Mouse (Mus musculus): ENCODE results near the gene Nudc. TPM values are rescaled to one million over a fixed set of nuclear protein-coding genes. Genes with fewer than 3 reads are reported as not detected.

The Nudc gene
- polyA plus RNA-seq, 2 experiments = 88.2 to 124 TPM

DNA sequence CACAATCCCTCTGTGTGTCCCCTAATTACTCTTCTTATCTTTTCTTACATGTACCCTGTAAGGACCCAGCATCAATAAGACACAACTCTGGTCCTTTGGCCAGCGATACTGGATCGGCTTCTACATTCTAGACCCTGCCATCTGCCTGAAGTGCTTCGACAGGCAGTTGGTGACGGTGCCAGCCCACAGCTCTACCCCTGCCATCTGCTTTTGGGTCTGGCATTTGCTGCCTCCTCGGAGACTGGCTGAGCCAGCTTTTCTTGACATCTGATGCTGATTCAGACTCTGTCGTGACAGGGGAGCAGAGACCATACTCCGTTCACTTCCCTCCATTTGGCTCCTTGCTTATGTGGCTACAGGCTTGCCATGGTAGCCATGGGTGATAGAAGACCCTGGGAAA, 36.8 kb downstream of the Nudc start:
- Histone ChIP-seq H3K9ac (replicated peaks) (no peak overlapping the region), H3K27me3 (ENCODE audit: control insufficient read depth, insufficient read depth, low read length) (peaks cover 13% of the 10 kb centered on the region), H3K4me1 (replicated peaks; ENCODE audit: control insufficient read depth in 2 of 2, insufficient read depth in 2 of 2, low read length in 1 of 2) (no peaks in the 10 kb centered on the region), H3K36me3 (replicated peaks; ENCODE audit: control insufficient read depth, insufficient read depth, low read depth) (no peaks in the 10 kb centered on the region), H3K9me3 (ENCODE audit: control insufficient read depth, low read length) (no peaks in the 10 kb centered on the region), H3K4me3 (ENCODE audit: insufficient read depth in 1 of 2, low read depth in 2 of 2, low read length in 2 of 2) (no peak overlapping the region), H3K4me2 (ENCODE audit: low read depth) (no peak overlapping the region), H3K27ac (no peak overlapping the region)
- 60% methylated on average over 7 of the region's 7 CpGs for WGBS (ENCODE audit: insufficient replicate concordance)
- no peak for DNase-seq (ENCODE audit: low read depth in 3 of 3, low spot score in 3 of 3)
- ATAC-seq (ENCODE audit: insufficient read depth) = no peak
- TF ChIP-seq EP300 (IDR thresholded peaks at IDR 0.05; ENCODE audit: low read depth) (no peak), CTCF (IDR thresholded peaks at IDR 0.05; ENCODE audit: low read depth) (no peak)

GRCm38 (mm10) chr4:133506573-133506972, 39.2 kb downstream of the Nudc start:
- DNase-seq (ENCODE audit: low read depth in 3 of 3, low spot score in 3 of 3) (no peak), ATAC-seq (ENCODE audit: insufficient read depth) (no peak)
- H3K4me2 ChIP-seq (ENCODE audit: low read depth) = no peak overlapping the region
- 21% methylated on average over 5 of the region's 5 CpGs for WGBS (ENCODE audit: insufficient replicate concordance)
- no peaks in the 10 kb centered on the region for H3K9me3 ChIP-seq (ENCODE audit: control insufficient read depth, low read length)
- no peak overlapping the region for H3K27ac ChIP-seq
- H3K36me3 ChIP-seq (replicated peaks; ENCODE audit: control insufficient read depth, insufficient read depth, low read depth) = no peaks in the 10 kb centered on the region
- TF ChIP-seq CTCF (IDR thresholded peaks at IDR 0.05; ENCODE audit: low read depth) (no peak), EP300 (IDR thresholded peaks at IDR 0.05; ENCODE audit: low read depth) (no peak)
- H3K4me3 ChIP-seq (ENCODE audit: insufficient read depth in 1 of 2, low read depth in 2 of 2, low read length in 2 of 2) = no peak overlapping the region
- no peaks in the 10 kb centered on the region for H3K4me1 ChIP-seq (replicated peaks; ENCODE audit: control insufficient read depth in 2 of 2, insufficient read depth in 2 of 2, low read length in 1 of 2)
- H3K9ac ChIP-seq (replicated peaks) = no peak overlapping the region
- peaks cover 21% of the 10 kb centered on the region for H3K27me3 ChIP-seq (ENCODE audit: control insufficient read depth, insufficient read depth, low read length)

- 44% methylated on average over 9 of the region's 9 CpGs for WGBS (ENCODE audit: insufficient replicate concordance)
- H3K27me3 ChIP-seq (ENCODE audit: control insufficient read depth, insufficient read depth, low read length) = peaks cover 29% of the 10 kb centered on the region
These were observed 40.9 kb downstream of the Nudc start for GRCm38 (mm10) chr4:133504755-133505485.

DNA sequence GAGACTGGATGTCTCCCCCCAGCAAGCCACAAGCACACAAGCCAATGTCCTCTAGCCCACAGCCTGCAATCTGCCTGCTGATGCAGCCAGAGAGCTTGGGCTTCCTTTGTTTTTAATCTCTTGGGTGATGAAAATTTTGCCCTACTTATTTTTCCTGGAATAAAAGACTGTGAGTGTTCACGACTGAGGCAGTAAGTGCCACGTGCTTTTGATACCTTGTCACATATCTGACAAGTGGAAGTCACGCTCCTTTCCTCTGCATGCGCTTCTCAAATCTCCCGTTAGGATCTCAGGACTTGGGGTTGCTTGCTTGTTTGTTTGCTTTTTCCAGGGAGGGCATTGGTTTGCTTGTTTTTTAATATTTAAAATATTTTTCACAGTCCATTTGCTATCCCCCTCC, 41.5 kb downstream of the Nudc start:
- ATAC-seq (ENCODE audit: insufficient read depth) (no peak), DNase-seq (ENCODE audit: low read depth in 3 of 3, low spot score in 3 of 3) (no peak)
- no peaks in the 10 kb centered on the region for H3K4me1 ChIP-seq (replicated peaks; ENCODE audit: control insufficient read depth in 2 of 2, insufficient read depth in 2 of 2, low read length in 1 of 2)
- no peak overlapping the region for H3K4me2 ChIP-seq (ENCODE audit: low read depth)
- TF ChIP-seq CTCF (IDR thresholded peaks at IDR 0.05; ENCODE audit: low read depth) (no peak), EP300 (IDR thresholded peaks at IDR 0.05; ENCODE audit: low read depth) (no peak)
- H3K9ac ChIP-seq (replicated peaks) = no peak overlapping the region
- H3K4me3 ChIP-seq (ENCODE audit: insufficient read depth in 1 of 2, low read depth in 2 of 2, low read length in 2 of 2) = no peak overlapping the region
- no peak overlapping the region for H3K27ac ChIP-seq
- WGBS (ENCODE audit: insufficient replicate concordance) = 32% methylated on average over 5 of the region's 5 CpGs
- H3K36me3 ChIP-seq (replicated peaks; ENCODE audit: control insufficient read depth, insufficient read depth, low read depth) = no peaks in the 10 kb centered on the region
- no peaks in the 10 kb centered on the region for H3K9me3 ChIP-seq (ENCODE audit: control insufficient read depth, low read length)
- peaks cover 35% of the 10 kb centered on the region for H3K27me3 ChIP-seq (ENCODE audit: control insufficient read depth, insufficient read depth, low read length)

More at GRCm38 (mm10) chr4:133504755-133505485, 40.9 kb downstream of the Nudc start:
- Histone ChIP-seq H3K9me3 (ENCODE audit: control insufficient read depth, low read length) (no peaks in the 10 kb centered on the region), H3K4me3 (ENCODE audit: insufficient read depth in 1 of 2, low read depth in 2 of 2, low read length in 2 of 2) (no peak overlapping the region), H3K4me1 (replicated peaks; ENCODE audit: control insufficient read depth in 2 of 2, insufficient read depth in 2 of 2, low read length in 1 of 2) (no peaks in the 10 kb centered on the region), H3K4me2 (ENCODE audit: low read depth) (no peak overlapping the region), H3K9ac (replicated peaks) (no peak overlapping the region), H3K36me3 (replicated peaks; ENCODE audit: control insufficient read depth, insufficient read depth, low read depth) (no peaks in the 10 kb centered on the region), H3K27ac (no peak overlapping the region)
- DNase-seq (ENCODE audit: low read depth in 3 of 3, low spot score in 3 of 3) = no peak
- no peak for ATAC-seq (ENCODE audit: insufficient read depth)
- TF ChIP-seq EP300 (IDR thresholded peaks at IDR 0.05; ENCODE audit: low read depth) = no peak
- no peak for TF ChIP-seq CTCF (IDR thresholded peaks at IDR 0.05; ENCODE audit: low read depth)

- no peak overlapping the region for H3K4me3 ChIP-seq (ENCODE audit: insufficient read depth in 1 of 2, low read depth in 2 of 2, low read length in 2 of 2)
- H3K27me3 ChIP-seq (ENCODE audit: control insufficient read depth, insufficient read depth, low read length) = peaks cover 61% of the 10 kb centered on the region
- no peak overlapping the region for H3K9ac ChIP-seq (replicated peaks)
- no peak overlapping the region for H3K27ac ChIP-seq
- no peak overlapping the region for H3K4me2 ChIP-seq (ENCODE audit: low read depth)
- no peak for DNase-seq (ENCODE audit: low read depth in 3 of 3, low spot score in 3 of 3)
- no peak for ATAC-seq (ENCODE audit: insufficient read depth)
- no peaks in the 10 kb centered on the region for H3K36me3 ChIP-seq (replicated peaks; ENCODE audit: control insufficient read depth, insufficient read depth, low read depth)
- H3K9me3 ChIP-seq (ENCODE audit: control insufficient read depth, low read length) = no peaks in the 10 kb centered on the region
- no peaks in the 10 kb centered on the region for H3K4me1 ChIP-seq (replicated peaks; ENCODE audit: control insufficient read depth in 2 of 2, insufficient read depth in 2 of 2, low read length in 1 of 2)
- TF ChIP-seq EP300 (IDR thresholded peaks at IDR 0.05; ENCODE audit: low read depth) (no peak), CTCF (IDR thresholded peaks at IDR 0.05; ENCODE audit: low read depth) (no peak)
- 20% methylated on average over 7 of the region's 7 CpGs for WGBS (ENCODE audit: insufficient replicate concordance)
These were observed 44.3 kb downstream of the Nudc start for GRCm38 (mm10) chr4:133501514-133501913.
